Mouse (Mus musculus) monocyte, adult 5-6 weeks (primary cell): ENCODE results near the gene Hp. TPM values are rescaled to one million over a fixed set of nuclear protein-coding genes. Genes with fewer than 3 reads are reported as not detected.
A peak's percentile ranks its signal among the peaks of the same experiment; 100 is the strongest.

Experiments used
- ATAC-seq: fragments of 153-309, 156-312 bp; replicated peaks from 2 replicates; pipeline ENCODE4 v1.8.0; 2017; ENCODE audit warnings: mild to moderate bottlenecking; ENCODE audit not compliant: low TSS enrichment, insufficient number of reproducible peaks, severe bottlenecking, poor library complexity, low FRiP score
- total RNA-seq: library from RNA; stranded (forward); fragments of 200-1000, 200-491, 200-594 nt; gene quantifications from 3 replicates; pipeline ENCODE4 v1.2.3, GENCODE M21; 2017

Gene Hp
- 90.5 to 206 TPM (median 128 TPM) in 3 replicates for total RNA-seq

DNA sequence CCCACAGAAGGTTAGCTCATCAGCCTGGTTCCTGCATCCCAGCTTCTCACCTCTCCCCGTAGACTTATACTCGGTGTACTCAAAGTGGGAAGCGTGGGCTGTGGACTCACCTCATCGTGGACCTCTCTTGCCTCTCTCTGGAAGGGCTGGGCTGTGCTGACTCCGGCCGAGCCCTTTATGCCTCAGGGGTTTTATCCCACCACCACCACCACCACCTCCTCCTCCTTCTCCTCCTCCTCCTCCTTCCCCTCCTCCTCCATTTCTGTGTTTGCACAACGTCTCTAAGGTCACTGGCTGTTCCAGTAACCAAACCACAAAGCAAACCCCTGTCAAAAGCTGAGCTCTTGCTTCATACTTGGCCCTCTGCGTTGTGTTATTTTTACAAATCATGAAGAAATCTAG lies at the start of gene Hp:
Gene Hp (minus strand): TSS at position 273 of the 402 bp plus-strand sequence.
- ATAC-seq: peak; percentile 40; the same call in 1 of the 2 replicates

DNA sequence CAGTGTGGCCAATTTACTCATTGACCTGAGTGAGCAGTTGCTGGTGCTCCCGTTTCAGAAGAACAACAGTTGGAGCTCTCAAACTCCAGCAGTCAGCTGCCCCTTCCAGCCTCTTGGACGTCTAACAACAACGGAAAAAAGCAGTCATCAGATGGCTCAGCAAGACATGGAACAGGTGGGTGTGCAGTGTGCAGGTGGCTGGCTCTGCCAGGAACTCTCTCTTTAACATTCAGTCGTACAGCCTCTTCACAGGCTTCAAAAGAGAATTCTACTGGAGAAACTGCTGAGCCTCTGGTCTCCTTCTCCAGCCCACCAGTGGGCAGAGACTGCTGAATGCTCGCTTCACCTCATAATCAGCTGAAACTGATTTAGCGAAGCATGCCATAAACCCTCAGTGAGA lies 49.7 kb upstream of the Hp start:
- ATAC-seq: no peak

DNA sequence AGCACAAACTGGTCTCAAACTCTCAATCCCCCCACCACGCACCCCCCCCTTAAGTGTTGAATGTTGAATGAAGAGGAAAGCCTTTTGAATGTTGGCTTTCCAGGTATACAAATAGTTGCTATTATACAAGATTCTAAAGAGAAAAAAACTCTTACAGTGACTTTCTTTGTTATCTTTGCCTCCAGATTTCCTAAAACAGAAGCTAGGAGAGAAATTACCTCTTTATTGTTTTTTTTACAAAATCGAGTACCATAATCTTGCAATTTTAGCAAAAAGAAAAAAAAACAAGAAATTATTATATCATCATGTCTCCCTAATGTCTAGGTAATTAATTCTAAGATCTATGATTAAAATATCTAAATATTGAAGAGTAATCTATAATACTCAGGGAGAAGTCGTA lies 36.6 kb upstream of the Hp start:
- ATAC-seq: no peak

DNA sequence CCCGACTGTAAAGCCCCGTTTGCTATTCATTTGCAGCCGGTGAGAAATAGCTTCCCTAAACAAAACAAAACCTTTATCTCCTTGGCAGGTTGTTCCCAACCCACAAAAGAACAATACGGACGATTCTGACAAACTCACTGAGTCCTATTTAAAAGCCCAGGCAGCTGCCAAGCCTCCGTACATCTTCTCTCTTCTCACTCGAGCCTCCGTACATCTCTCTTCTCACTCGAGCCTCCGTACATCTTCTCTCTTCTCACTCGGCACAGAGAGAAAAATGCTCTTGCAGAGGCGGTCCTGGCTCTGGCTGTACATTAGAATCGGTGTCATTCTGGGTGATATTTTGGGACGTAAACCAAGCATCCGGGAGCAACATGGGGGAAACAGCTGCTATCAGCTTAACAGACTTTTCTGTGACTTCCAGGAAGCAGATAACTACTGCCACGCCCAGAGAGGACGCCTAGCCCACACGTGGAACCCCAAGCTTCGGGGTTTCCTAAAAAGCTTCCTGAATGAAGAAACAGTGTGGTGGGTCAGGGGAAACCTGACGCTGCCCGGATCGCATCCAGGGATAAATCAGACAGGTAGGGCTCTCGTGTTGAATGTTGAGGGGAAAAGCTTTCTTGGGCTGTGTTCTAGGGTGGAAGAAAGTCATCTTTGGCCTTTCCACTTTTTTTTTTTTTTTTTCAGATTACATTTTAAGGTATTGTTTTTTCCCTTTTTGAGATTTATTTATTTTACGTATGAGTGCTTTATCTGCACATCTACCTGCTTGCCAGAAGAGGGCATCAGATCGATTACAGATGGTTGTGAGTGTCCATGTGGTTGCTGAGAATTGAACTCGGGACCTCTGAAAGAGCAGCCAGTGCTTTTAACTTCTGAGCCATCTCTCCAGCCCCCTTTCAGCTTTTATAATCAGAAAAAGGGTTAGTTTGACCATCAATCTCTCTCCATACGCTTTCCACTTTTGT lies 35.6 kb upstream of the Hp start, which contains the start of gene Pkd1l3:
Gene Pkd1l3 (plus strand): TSS at position 275 of the 968 bp plus-strand sequence.
- no peak for ATAC-seq

DNA sequence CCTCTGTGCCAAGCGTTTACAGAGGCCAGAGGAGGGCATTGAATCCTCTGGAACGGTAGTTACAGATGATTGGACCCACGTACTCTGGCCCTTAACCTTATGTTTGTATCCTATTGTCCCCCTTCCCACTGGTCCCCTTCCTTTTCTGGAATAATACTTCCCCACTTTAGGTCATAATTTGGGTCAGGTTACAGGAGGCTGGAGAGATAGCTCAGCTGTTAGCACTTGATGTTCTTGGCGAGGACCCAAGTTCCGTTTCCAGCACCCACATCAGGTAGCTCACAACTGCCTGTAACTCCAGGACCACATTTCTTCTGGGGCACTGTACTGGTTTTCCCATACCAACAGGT lies 30.2 kb upstream of the Hp start:
- ATAC-seq: no peak

DNA sequence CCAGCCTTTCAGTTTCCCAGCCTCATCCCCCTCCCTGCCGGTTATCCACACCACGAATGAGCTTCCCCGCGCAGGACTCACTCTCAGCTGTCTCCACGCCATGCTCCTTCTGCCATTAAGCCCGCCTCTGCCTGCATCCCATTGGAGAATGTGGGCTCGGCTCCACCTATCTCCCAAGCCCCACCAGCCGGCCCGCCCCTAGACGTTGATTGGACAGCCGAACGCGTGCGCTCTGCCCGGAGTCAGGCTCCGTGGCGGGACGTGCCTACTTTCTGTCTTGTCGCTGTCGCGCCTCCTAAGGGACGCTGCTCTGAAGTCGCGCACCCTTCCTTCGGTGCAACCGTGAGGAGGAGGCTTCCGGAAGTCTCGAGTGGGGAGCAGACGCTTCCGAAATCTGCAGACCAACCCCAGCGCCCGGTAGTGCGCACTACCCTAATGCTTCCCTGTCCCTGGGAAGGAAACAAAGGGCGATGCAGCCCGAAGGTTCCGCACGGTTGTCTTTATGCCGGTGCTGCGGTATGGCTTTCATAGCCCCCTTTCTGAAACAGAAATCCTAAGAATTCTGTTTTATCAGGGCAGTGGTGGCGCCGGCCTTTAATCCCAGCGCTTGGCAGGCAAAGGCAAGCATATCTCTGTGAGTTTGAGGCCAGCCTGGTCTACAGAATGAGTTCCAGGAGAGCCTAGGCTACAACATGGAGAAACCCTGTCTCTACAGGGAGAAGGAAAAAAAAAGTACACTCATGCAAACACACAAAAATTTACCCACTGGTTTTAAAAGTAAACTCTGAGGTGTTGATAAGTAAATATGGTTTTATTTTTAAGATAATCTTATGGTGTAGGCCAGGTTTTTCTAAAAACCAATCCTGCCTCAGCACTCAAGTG lies 29.5 kb upstream of the Hp start, which contains the start of gene Dhodh:
Gene Dhodh (minus strand): TSS at position 403 of the 882 bp plus-strand sequence.
- peak; percentile 95 for ATAC-seq

DNA sequence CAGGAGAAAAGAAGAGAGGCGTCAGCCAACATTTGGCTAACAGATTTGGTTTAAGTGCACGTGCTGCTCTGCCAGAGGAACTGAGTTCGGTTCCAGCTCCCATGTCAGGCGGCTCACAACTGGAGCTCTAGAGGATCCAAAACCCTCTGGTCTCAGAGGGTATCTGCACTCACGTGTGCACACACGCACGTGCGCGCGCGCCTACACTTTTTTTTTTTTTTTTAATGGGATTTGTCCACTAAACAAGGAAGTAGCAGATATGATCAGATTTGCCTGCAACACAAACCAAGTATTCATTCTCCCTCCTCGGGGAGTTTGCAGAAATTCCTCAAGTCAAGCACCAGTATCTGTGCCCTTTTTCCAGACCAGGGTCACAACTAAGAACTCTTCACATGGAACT lies 28.7 kb upstream of the Hp start:
- ATAC-seq: no peak

DNA sequence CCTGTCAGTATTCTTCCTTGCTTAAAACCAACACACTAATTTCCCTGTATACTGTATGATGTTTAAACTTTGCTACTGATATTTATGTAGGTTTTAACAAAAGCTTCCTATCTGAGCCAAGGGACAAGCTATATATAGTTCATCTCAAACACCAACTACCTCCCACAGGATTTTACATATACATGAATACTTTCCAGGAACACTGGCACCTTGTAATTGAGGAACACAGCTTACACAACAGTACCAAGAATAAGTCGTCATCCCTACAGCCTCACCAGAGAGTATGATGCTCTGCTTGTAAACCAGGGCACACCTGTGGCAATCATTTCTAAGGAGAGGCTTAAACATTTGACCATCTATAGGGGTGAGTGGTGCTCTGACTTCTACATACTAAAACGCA lies 27.8 kb upstream of the Hp start:
- no peak for ATAC-seq

DNA sequence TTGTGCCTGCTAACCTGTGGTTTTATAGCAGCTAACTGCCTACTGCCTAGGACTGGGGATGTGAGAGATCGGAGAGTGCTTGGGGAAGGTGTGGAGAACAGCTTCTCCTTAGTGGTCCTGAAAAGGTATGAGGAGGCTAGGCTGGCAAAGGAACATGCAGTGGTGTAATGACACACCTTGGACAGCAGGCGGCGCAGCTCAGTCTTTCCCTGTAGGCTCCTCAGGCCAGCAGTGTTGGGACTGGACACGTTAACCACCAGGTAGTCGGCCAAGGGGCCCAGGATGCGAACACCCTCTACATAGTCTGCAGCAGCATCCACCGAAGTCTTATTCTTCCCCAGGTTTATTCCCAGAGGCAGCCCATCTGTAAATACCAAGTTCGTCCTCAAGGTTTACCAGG lies 16.9 kb upstream of the Hp start:
- ATAC-seq: peak; percentile 71

DNA sequence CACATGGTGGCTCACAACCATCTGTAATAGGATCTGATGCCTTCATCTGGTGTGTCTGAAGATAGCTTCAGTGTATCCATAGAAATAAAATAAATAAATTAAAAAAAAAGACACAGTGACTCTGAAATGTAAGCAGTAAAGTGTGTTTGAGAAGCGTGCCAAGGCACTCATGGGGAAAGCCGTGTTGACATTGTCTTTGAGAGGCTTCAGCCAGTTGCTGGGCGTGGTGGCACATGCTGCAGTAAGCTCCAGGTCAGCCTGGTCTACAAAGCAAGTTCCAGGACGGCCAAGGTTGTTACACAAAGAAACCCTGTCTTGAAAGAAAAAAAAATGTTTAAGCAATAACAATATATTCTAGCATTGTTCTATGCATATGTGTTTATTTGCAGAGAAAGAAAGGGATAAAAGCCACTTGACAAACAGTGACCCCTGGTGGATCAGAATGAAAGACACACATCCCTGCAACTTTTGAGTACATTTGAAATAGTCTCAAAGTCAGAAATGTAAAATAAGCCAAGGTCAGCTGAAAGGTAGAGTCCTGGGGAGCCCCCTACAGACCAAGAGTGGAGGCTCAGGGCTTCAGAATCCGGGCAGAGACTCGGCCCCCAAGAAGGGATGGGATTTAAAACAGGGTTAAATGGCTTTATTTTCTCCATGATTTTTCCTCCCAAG lies 14.3 kb upstream of the Hp start:
- ATAC-seq: 0 out of 2 replicates have a peak, but pooled peaks have one; percentile 25

DNA sequence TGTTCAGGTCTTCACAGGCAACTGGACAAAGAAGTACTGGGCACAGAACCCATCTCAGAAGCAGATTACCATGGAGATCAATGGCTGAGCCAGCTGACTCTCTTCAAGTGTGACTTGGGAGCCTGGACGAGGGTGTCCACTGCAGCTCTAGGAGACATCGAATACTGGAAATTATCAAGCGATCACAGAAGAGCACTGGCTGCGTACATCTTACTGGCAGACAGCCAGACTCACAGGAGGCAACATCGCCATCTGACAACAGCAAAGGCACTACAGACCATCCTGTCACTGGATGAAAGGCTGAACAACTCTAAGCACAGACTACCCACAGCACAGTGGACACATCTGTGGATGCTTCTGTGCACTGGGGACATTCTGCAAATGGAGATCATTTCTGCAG lies 13.2 kb upstream of the Hp start:
- ATAC-seq: no peak

DNA sequence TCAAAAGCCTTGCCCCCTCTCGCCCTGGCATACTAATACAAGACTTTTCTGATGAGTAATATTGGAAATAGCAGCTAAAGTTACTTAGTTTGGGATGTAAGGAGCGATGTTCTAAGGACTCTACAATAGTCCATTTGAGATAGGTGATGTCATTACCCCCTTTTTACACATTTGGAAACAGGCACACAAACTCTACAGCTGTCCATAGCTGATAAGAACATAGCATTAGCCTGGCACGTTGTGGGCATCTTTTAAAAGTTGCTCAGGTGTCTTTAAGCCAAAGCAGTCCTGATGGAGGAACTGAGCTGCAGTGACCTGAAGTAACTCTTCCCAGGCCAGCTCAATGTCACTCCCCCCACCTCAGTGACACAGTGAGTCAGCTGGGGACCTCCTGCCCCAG lies 12.4 kb upstream of the Hp start:
- ATAC-seq: no peak

DNA sequence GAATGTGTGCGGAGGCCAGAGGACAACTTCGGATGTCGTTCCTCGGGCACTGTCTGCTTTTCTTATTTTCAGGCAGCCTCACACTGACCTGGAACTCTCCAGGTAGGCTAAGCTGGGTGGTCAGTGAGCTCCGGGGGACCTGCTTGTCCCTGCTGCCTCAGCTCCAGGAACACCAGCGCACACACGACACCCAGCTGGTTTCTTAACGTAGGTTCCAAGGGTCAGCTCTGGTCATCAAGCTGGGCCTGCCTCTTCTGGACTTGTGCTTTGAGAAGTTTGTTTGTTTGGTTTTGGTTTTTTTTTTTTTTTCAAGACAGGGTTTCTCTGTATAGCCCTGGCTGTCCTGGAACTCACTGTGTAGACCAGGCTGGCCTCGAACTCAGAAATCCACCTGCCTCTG lies 11.9 kb upstream of the Hp start:
- no peak for ATAC-seq

DNA sequence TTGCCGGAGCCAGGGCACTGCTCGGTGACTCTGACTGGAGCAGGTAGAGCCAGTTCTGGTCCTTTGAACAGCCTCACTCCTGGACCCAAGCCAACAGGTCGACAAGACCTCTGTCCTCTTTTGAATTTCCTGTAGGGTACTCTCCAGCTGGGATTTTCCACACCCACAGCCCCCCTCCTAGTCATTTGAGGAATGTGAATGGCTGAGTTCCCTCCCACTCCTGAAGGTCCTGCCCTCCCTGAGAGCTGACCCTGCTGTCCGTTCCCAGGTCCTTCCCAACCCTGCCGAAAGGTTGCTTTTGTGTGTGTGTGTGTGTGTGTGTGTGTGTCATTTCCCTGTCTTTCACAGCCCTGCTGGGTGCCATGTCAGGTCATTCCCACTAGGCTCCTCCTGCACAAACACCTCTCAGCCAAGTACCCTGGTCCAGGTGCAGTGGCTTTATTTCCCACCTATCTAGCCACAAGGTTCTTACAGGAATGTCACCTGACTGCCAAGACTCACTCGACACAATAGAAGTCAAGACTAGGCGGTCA lies 8.1 kb upstream of the Hp start:
- no peak for ATAC-seq

DNA sequence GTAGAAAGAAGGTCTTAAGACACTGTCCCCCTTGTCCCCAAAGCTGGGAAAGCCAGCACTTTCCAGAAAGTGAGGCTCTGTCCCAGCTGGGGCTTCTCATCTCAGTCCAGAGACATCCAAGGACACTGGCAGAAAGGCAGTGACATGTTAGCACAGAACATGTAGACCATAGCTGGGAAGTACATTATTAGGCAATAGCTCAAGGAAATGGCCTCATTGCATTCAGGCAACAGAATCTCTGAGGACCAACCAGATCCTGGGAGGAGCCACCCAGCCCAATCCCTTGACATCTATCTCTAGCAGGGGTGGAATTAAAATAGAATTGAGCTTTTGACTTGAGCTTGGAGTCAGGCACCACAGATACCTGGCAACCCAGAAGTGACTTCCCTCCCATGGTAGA lies 6.7 kb upstream of the Hp start:
- peak; percentile 91 for ATAC-seq

DNA sequence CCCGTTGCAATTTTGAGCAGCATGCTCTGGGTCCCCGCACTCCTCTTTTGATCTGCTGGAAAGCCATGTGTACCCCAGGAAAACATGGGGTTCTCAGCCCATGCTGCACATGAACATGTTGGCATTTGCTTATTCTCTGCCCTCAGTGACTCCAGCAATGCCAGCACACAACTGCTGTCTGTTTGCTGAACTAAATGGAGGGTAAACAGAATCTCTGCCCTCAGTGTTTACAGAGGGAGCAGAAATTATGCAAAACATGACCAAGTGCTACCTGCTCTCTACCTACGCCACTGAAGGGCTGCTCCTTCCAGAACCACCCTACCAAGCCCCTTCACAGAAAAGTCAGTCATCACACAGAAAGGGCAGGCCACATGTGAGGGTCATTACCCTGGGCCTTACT lies 5.9 kb upstream of the Hp start:
- no peak for ATAC-seq

DNA sequence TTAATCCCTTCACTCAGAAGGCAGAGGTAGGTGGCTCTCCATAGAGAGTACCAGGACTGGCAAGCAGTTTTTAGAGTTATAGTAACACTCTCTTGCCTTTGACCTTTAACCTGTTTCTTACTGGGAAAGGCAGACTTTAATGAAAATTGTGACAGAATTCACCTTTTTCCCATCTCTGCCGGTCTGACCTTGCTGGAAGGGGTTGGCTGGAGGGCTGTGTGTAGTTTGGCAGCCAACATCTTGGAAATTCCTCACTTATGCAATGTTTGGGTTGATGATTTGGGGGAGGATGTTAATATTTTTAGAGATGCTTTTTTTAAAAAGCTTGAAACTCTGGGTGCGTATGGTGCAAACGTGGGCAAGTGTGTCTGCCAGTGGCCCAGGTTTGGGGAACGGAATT lies 5.3 kb upstream of the Hp start:
- ATAC-seq: no peak

DNA sequence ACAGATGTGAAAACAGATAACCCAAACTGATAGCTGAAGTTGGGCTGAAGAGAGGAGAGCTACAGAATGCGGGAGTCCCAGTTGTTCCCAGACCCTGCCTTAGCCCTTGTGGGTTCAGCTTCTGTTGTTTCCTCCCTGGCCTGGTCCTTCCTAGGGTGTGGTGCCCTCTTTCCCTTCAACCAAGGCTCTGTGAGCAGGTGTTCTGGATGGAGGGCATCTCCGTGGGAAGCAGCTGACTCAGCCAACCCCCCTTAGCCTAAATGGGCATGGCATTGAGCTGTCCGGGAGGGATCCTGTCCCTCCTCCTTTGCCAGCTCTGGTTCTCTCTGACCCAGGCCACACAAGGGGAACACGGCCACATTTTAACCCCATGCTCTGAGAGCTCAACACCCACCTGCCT lies 2.7 kb downstream of the Hp start:
- no peak for ATAC-seq

DNA sequence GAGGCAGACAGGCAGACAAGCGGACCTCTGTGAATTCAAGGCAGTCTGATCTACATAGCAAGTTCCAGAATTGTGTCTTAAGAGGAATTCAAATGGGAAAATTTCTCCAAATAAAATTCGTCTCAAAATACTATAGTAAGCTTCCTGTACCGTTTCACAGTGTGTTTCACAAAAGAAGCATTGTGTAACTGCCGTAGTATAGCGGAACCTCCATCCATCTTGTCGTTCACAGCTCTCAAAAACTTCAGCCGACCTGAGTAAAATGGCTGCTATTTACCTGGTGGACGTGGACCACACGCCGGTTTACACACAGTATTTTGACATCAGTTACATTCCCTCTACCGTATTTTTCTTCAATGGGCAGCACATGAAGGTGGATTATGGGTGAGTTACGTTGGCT lies 7.8 kb downstream of the Hp start:
- ATAC-seq: no peak
